Mouse (Mus musculus) myocyte (in vitro differentiated cells): ENCODE results near the gene Extl2.

Experiments
- E2F4 ChIP-seq: IDR thresholded peaks from one replicate; pipeline ENCODE4 v1.6.1; 2011; ENCODE audit warnings: mild to moderate bottlenecking, control low read depth, moderate library complexity; ENCODE audit not compliant: insufficient read depth
- POLR2A ChIP-seq: IDR thresholded peaks from one replicate; pipeline ENCODE4 v1.6.1; 2011; ENCODE audit warnings: low read depth, mild to moderate bottlenecking, control low read depth, moderate library complexity; ENCODE audit not compliant: insufficient read length
- REST ChIP-seq: IDR thresholded peaks from one replicate; pipeline ENCODE4 v1.6.1; 2011; ENCODE audit warnings: mild to moderate bottlenecking, control low read depth, moderate library complexity; ENCODE audit not compliant: insufficient read depth, insufficient read length

GRCm38 (mm10) chr3:116006978-116007940 is at the start of gene Extl2, which contains the start of gene Slc30a7:
- TF ChIP-seq POLR2A, result peak; percentile 72
- TF ChIP-seq REST, result no peak
- TF ChIP-seq E2F4, result peak; percentile 27
